Mouse (Mus musculus): ENCODE data around the gene Cracr2a. TPM values are rescaled to one million over a fixed set of nuclear protein-coding genes. Genes with fewer than 3 reads are reported as not detected.

Cracr2a gene
- total RNA-seq, 2 experiments from 2014 or later: 0.93 to 2.2 TPM

- DNase-seq: peak; percentile 67 to 69
Observed at GRCm38 (mm10) chr6:127625135-127625534, 64.0 kb downstream of the Cracr2a start.

GRCm38 (mm10) chr6:127627453-127627852, 66.3 kb downstream of the Cracr2a start:
- DNase-seq: no peak

GRCm38 (mm10) chr6:127629249-127629648, 68.1 kb downstream of the Cracr2a start:
- DNase-seq: no peak

GRCm38 (mm10) chr6:127634858-127635257, 73.7 kb downstream of the Cracr2a start:
- DNase-seq: no peak

- DNase-seq: no peak
Observed at GRCm38 (mm10) chr6:127635462-127636189, 74.5 kb downstream of the Cracr2a start.

GRCm38 (mm10) chr6:127641077-127641801, 80.1 kb downstream of the Cracr2a start:
- no peak for DNase-seq

- no peak for DNase-seq
Observed at GRCm38 (mm10) chr6:127655988-127656387, 94.8 kb downstream of the Cracr2a start.

- DNase-seq: peak in 1 of 2 experiments; percentile 9
Observed at GRCm38 (mm10) chr6:127657152-127657551, 96.0 kb downstream of the Cracr2a start.

GRCm38 (mm10) chr6:127659472-127659871, 98.3 kb downstream of the Cracr2a start:
- no peak for DNase-seq

- no peak for DNase-seq
Observed at GRCm38 (mm10) chr6:127659966-127660365, 98.8 kb downstream of the Cracr2a start.

- no peak for DNase-seq
Observed at GRCm38 (mm10) chr6:127661717-127662292, 100.7 kb downstream of the Cracr2a start.

- no peak for DNase-seq
Observed at GRCm38 (mm10) chr6:127663263-127663662, 102.1 kb downstream of the Cracr2a start.

GRCm38 (mm10) chr6:127669313-127669712, 108.2 kb downstream of the Cracr2a start:
- DNase-seq: no peak

GRCm38 (mm10) chr6:127670031-127670430, 108.9 kb downstream of the Cracr2a start:
- no peak for DNase-seq

- peak; percentile 76 to 78 for DNase-seq
Observed at GRCm38 (mm10) chr6:127672071-127672470, 110.9 kb downstream of the Cracr2a start.

GRCm38 (mm10) chr6:127676866-127677265, 115.7 kb downstream of the Cracr2a start:
- no peak for DNase-seq

GRCm38 (mm10) chr6:127678320-127678719, 117.2 kb downstream of the Cracr2a start:
- DNase-seq: no peak

GRCm38 (mm10) chr6:127678998-127679397, 117.9 kb downstream of the Cracr2a start:
- no peak for DNase-seq

- DNase-seq: no peak
Observed at GRCm38 (mm10) chr6:127680784-127681183, 119.6 kb downstream of the Cracr2a start.

- DNase-seq: peak; percentile 44 to 60
Observed at GRCm38 (mm10) chr6:127683561-127683960, 122.4 kb downstream of the Cracr2a start.

GRCm38 (mm10) chr6:127684981-127685380, 123.8 kb downstream of the Cracr2a start:
- peak; percentile 7 to 22 for DNase-seq

- no peak for DNase-seq
Observed at GRCm38 (mm10) chr6:127687181-127687860, 126.2 kb downstream of the Cracr2a start.

All from adrenal gland, postnatal 36 days (tissue).